Mouse (Mus musculus) MEL (cell line): ENCODE results near the gene Rhof. TPM values are rescaled to one million over a fixed set of nuclear protein-coding genes. Genes with fewer than 3 reads are reported as not detected.

Source experiments
- DNase-seq: peaks from one replicate; pipeline ENCODE4 v3.0.0; 2011; ENCODE audit warnings: low read depth, low spot score
- H3K27ac ChIP-seq: 2 replicates; pipeline ENCODE4 v1.5.1; 2012; ENCODE audit warnings: low read depth, mild to moderate bottlenecking, control low read depth, low read length, moderate library complexity; ENCODE audit not compliant: control insufficient read depth
- H3K27me3 ChIP-seq, 2 experiments: fragments of 150-350 bp in 1 of 2; sonication (generic) in 1 of 2; 2 replicates each; pipeline ENCODE4 v1.6.1; 2012; ENCODE audit warnings: low read length in 2 of 2, mild to moderate bottlenecking in 2 of 2, improper control_type of control experiment in 1 of 2, moderate library complexity in 1 of 2; ENCODE audit not compliant: insufficient read depth in 2 of 2, control insufficient read depth in 1 of 2
- H3K36me3 ChIP-seq, 2 experiments: 2 replicates each; pipeline ENCODE4 v1.6.1; 2012 to 2014; ENCODE audit warnings: low read length in 2 of 2, improper control_type of control experiment in 1 of 2, inconsistent platforms in 1 of 2, mild to moderate bottlenecking in 1 of 2; ENCODE audit not compliant: insufficient read depth in 2 of 2, control insufficient read depth in 1 of 2
- H3K4me1 ChIP-seq, 2 experiments: fragments of 150-350 bp in 1 of 2; sonication (generic) in 1 of 2; 2 replicates each; pipeline ENCODE4 v1.6.1; 2012; ENCODE audit warnings: low read length in 2 of 2, improper control_type of control experiment in 1 of 2, mild to moderate bottlenecking in 1 of 2; ENCODE audit not compliant: insufficient read depth in 2 of 2, control insufficient read depth in 1 of 2
- H3K4me3 ChIP-seq, 2 experiments: fragments of 150-350 bp in 1 of 2; sonication (generic) in 1 of 2; 2 replicates each; pipeline ENCODE4 v1.5.1; 2012; ENCODE audit warnings: low read depth in 2 of 2, low read length in 2 of 2, mild to moderate bottlenecking in 2 of 2, moderate library complexity in 2 of 2, control low read depth in 1 of 2, improper control_type of control experiment in 1 of 2; ENCODE audit not compliant: control insufficient read depth in 1 of 2, insufficient read depth in 1 of 2
- H3K79me2 ChIP-seq: 2 replicates; pipeline ENCODE4 v1.6.1; 2012; ENCODE audit warnings: mild to moderate bottlenecking, low read length, moderate library complexity; ENCODE audit not compliant: control insufficient read depth, poor library complexity, insufficient read depth
- H3K9ac ChIP-seq: 2 replicates; pipeline ENCODE4 v1.6.1; 2012; ENCODE audit warnings: low read depth, mild to moderate bottlenecking, control low read depth, low read length, moderate library complexity; ENCODE audit not compliant: control insufficient read depth, poor library complexity, severe bottlenecking
- H3K9me3 ChIP-seq: fragments of 150-350 bp; sonication (generic); replicated peaks from 2 replicates; pipeline ENCODE4 v1.6.1; 2012; ENCODE audit warnings: mild to moderate bottlenecking, low read length, improper control_type of control experiment, moderate library complexity; ENCODE audit not compliant: insufficient read depth
- CHD1 ChIP-seq: IDR thresholded peaks from 2 replicates; pipeline ENCODE4 v1.6.1; 2012; ENCODE audit warnings: low read depth, mild to moderate bottlenecking, inconsistent platforms, low read length, improper control_type of control experiment
- CHD2 ChIP-seq: IDR thresholded peaks from 2 replicates; pipeline ENCODE4 v1.6.1; 2011; ENCODE audit warnings: low read length, improper control_type of control experiment
- E2F4 ChIP-seq: IDR thresholded peaks from 2 replicates; pipeline ENCODE4 v1.6.1; 2011; ENCODE audit warnings: low read depth, low read length, improper control_type of control experiment, borderline replicate concordance
- ETS1 ChIP-seq: IDR thresholded peaks from 2 replicates; pipeline ENCODE4 v1.6.1; 2012; ENCODE audit warnings: low read depth, mild to moderate bottlenecking, inconsistent platforms, low read length, improper control_type of control experiment, moderate library complexity
- HCFC1 ChIP-seq: IDR thresholded peaks from 2 replicates; pipeline ENCODE4 v1.6.1; 2012; ENCODE audit warnings: low read depth, mild to moderate bottlenecking, inconsistent platforms, low read length, improper control_type of control experiment, moderate library complexity
- JUND ChIP-seq: IDR thresholded peaks from 2 replicates; pipeline ENCODE4 v1.6.1; 2011; ENCODE audit warnings: low read depth, mild to moderate bottlenecking, improper control_type of control experiment, low read length
- KAT2A ChIP-seq: conservative IDR thresholded peaks from 2 replicates; pipeline ENCODE4 v1.6.1; 2012; ENCODE audit warnings: low read depth, low read length, improper control_type of control experiment, inconsistent platforms
- MAFK ChIP-seq: IDR thresholded peaks from 2 replicates; pipeline ENCODE4 v1.6.1; 2011; ENCODE audit warnings: low read depth, mild to moderate bottlenecking, low read length, improper control_type of control experiment, borderline replicate concordance
- MAX ChIP-seq: IDR thresholded peaks from 2 replicates; pipeline ENCODE4 v1.6.1; 2011; ENCODE audit warnings: low read length, improper control_type of control experiment
- MXI1 ChIP-seq: IDR thresholded peaks from 2 replicates; pipeline ENCODE4 v1.6.1; 2011; ENCODE audit warnings: mild to moderate bottlenecking, low read depth, low read length, improper control_type of control experiment
- MYC ChIP-seq: IDR thresholded peaks from 2 replicates; pipeline ENCODE4 v1.6.1; 2011; ENCODE audit warnings: low read depth, mild to moderate bottlenecking, low read length, improper control_type of control experiment, moderate library complexity
- NELFE ChIP-seq: IDR thresholded peaks from 2 replicates; pipeline ENCODE4 v1.6.1; 2011; ENCODE audit warnings: low read depth, low read length, improper control_type of control experiment
- NRF1 ChIP-seq: IDR thresholded peaks from 2 replicates; pipeline ENCODE4 v1.6.1; 2014; ENCODE audit warnings: low read depth, mild to moderate bottlenecking, inconsistent platforms, low read length, improper control_type of control experiment, moderate library complexity; ENCODE audit not compliant: poor library complexity, insufficient read depth, severe bottlenecking
- POLR2A ChIP-seq, 2 experiments: IDR thresholded peaks; 2 replicates each; pipeline ENCODE4 v1.6.1; 2011 to 2012; ENCODE audit warnings: low read length in 2 of 2, mild to moderate bottlenecking in 2 of 2, control low read depth in 1 of 2, improper control_type of control experiment in 1 of 2, low read depth in 1 of 2, moderate library complexity in 1 of 2; ENCODE audit not compliant: control insufficient read depth in 1 of 2, insufficient read depth in 1 of 2, poor library complexity in 1 of 2
- POLR2AphosphoS2 ChIP-seq: IDR thresholded peaks from 2 replicates; pipeline ENCODE4 v1.6.1; 2011; ENCODE audit warnings: low read length, improper control_type of control experiment
- POLR2AphosphoS5 ChIP-seq: IDR thresholded peaks from 2 replicates; pipeline ENCODE4 v1.6.1; 2012; ENCODE audit warnings: low read depth, borderline replicate concordance, mild to moderate bottlenecking, inconsistent platforms, low read length, moderate library complexity, mixed read lengths
- SMC3 ChIP-seq: IDR thresholded peaks from 2 replicates; pipeline ENCODE4 v1.6.1; 2011; ENCODE audit warnings: low read depth, low read length, improper control_type of control experiment
- TBP ChIP-seq: IDR thresholded peaks from 2 replicates; pipeline ENCODE4 v1.8.0; 2011; ENCODE audit warnings: low read depth, low read length, improper control_type of control experiment
- USF2 ChIP-seq, 2 experiments: IDR thresholded peaks; 2 replicates each; pipeline ENCODE4 v1.6.1; 2011 to 2012; ENCODE audit warnings: improper control_type of control experiment in 2 of 2, low read length in 2 of 2, borderline replicate concordance in 1 of 2, inconsistent platforms in 1 of 2, low read depth in 1 of 2, mild to moderate bottlenecking in 1 of 2; ENCODE audit not compliant: insufficient read depth in 1 of 2
- polyA plus RNA-seq, 2 experiments: library from polyadenylated mRNA; stranded (reverse) in 1 of 2; unstranded in 1 of 2; fragments of >175 nt in 1 of 2; fragments of >200 nt in 1 of 2; gene quantifications; 2 replicates each; pipeline versions ENCODE4 v1.2.1 to v1.2.4; 2012; ENCODE audit warnings: low replicate concordance in 2 of 2, low read depth in 1 of 2; ENCODE audit not compliant: insufficient read length in 2 of 2, insufficient read depth in 1 of 2, missing spikeins in 1 of 2
- total RNA-seq: library from RNA; depleted of rRNA; stranded (reverse); fragments of 300-350 nt; gene quantifications from 2 replicates; pipeline ENCODE4 v1.2.3, GENCODE M21; 2012

Gene Rhof
- total and polyA plus RNA-seq, 3 experiments, result 2.5 to 10.4 TPM; not detected in 1

DNA sequence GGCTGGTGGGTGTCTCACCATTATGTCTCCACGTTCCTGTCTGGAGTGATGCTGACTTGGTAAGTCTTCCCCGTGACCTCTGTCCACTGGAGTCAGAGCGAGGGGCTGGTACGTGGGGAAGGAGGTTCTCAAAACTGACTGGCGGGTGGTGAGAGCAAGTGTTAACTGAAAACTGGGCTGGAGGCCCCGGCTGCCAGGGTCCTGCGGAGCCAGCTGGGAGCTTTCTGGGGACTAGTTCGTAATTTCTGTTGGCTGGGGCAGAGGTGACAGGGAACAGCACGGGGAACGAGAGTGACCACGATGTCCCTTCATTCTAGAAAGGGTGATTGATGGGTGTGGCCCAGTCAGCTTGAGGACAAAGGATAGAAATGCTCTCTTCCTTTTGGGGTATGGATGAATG is 18.4 kb downstream of the Rhof start:
- no peaks in the 10 kb centered on the region for H3K9me3 ChIP-seq
- no peaks in the 10 kb centered on the region for H3K36me3 ChIP-seq
- no peaks in the 10 kb centered on the region for H3K79me2 ChIP-seq
- TF ChIP-seq MXI1 (no peak), SMC3 (no peak), POLR2A (IDR thresholded peaks at IDR 0.05; ENCODE audit: control insufficient read depth in 1 of 2, insufficient read depth in 1 of 2, low read depth in 1 of 2, low read length in 2 of 2, poor library complexity in 1 of 2) (no peak), MAX (no peak), HCFC1 (no peak), ETS1 (no peak), MAFK (no peak), POLR2AphosphoS2 (no peak), POLR2AphosphoS5 (no peak), CHD2 (no peak), TBP (no peak), E2F4 (no peak)
- TF ChIP-seq, all 39 proteins: peak for 0
- H3K4me3 ChIP-seq, result no peak overlapping the region
- H3K9ac ChIP-seq, result no peak overlapping the region
- no peaks in the 10 kb centered on the region for H3K27me3 ChIP-seq
- no peaks in the 10 kb centered on the region for H3K4me1 ChIP-seq
- no peak overlapping the region for H3K27ac ChIP-seq
- no peak for DNase-seq

DNA sequence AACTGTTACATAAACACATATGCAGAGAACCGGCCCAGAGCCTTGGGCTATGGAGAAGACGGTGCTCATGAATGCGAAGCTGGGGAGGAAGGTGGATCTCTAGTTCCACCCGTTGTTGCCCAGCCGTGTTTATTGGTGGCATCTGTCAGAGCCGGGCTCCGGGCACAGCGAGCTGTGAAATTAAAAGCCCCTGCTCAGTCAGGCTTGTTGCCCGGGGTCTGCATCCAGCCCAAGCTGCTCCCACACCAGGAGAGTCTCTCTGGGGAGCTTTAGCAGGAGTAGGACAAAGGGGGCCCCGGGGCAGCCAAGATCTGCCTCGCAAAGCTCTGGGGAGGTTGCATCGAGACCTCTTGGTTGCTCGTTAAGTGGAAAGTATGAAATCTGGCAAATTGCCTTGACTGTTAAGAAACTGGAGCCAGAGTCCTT is 22.2 kb downstream of the Rhof start:
- Histone ChIP-seq H3K9ac (no peak overlapping the region), H3K4me1 (no peaks in the 10 kb centered on the region), H3K27me3 (no peaks in the 10 kb centered on the region), H3K79me2 (no peaks in the 10 kb centered on the region), H3K27ac (no peak overlapping the region), H3K36me3 (no peaks in the 10 kb centered on the region), H3K4me3 (no peak overlapping the region), H3K9me3 (no peaks in the 10 kb centered on the region)
- no peak for DNase-seq
- TF ChIP-seq SMC3, result no peak
- no peak for TF ChIP-seq POLR2A (IDR thresholded peaks at IDR 0.05; ENCODE audit: control insufficient read depth in 1 of 2, insufficient read depth in 1 of 2, low read depth in 1 of 2, low read length in 2 of 2, poor library complexity in 1 of 2)
- no peak for TF ChIP-seq NELFE
- no peak for TF ChIP-seq JUND
- no peak for TF ChIP-seq MAFK
- TF ChIP-seq CHD2, result no peak
- no peak for TF ChIP-seq KAT2A
- no peak for TF ChIP-seq MYC
- no peak for TF ChIP-seq CHD1
- TF ChIP-seq USF2 (IDR thresholded peaks at IDR 0.05; ENCODE audit: borderline replicate concordance in 1 of 2, insufficient read depth in 1 of 2, low read depth in 1 of 2, low read length in 2 of 2), result no peak
- TF ChIP-seq NRF1, result no peak
- TF ChIP-seq ETS1, result no peak
- no peak for TF ChIP-seq POLR2AphosphoS5
